Mouse (Mus musculus): Measurements from ENCODE around the gene Dio1. TPM values are rescaled to one million over a fixed set of nuclear protein-coding genes. Genes with fewer than 3 reads are reported as not detected.

Dio1 gene
- 0.08 and 0.15 TPM in 2 replicates for polyA plus RNA-seq (2015; fragmentation: Nextera tagmentation; extraction: Ambion mirVana)

GRCm38 (mm10) chr4:107306966-107307365 is at the start of gene Dio1:
Gene Dio1 (minus strand): TSS chr4:107307169.
- Histone ChIP-seq H3K4me1 (ENCODE audit: control insufficient read depth, low read depth, low read length) (peaks cover 3% of the 10 kb centered on the region), H3K4me3 (ENCODE audit: low read depth, low read length) (no peak within 1 kb of the TSS), H3K27me3 (ENCODE audit: control insufficient read depth, insufficient read depth, low read depth, low read length) (peaks cover 3% of the 10 kb centered on the region; the same call in 1 of the 2 replicates), H3K36me3 (ENCODE audit: control insufficient read depth, insufficient read depth) (no peaks in the 10 kb centered on the region), H3K9ac (ENCODE audit: low read depth, low read length) (no peak within 1 kb of the TSS), H3K4me2 (ENCODE audit: low read depth, low read length) (no peak within 1 kb of the TSS), H3K27ac (ENCODE audit: low read length) (no peak within 1 kb of the TSS), H3K9me3 (replicated peaks; ENCODE audit: control insufficient read depth, low read length) (no peaks in the 10 kb centered on the region)
- ATAC-seq (ENCODE audit: low read depth) = no peak
- 45% methylated on average over 6 of the region's 6 CpGs for WGBS (ENCODE audit: insufficient replicate concordance)

- H3K4me3 ChIP-seq (ENCODE audit: low read depth, low read length) = no peak overlapping the region
- no peaks in the 10 kb centered on the region for H3K36me3 ChIP-seq (ENCODE audit: control insufficient read depth, insufficient read depth)
- no peak for ATAC-seq (ENCODE audit: low read depth)
- H3K4me1 ChIP-seq (ENCODE audit: control insufficient read depth, low read depth, low read length) = no peaks in the 10 kb centered on the region
- no peaks in the 10 kb centered on the region for H3K9me3 ChIP-seq (replicated peaks; ENCODE audit: control insufficient read depth, low read length)
- WGBS (ENCODE audit: insufficient replicate concordance) = 54% methylated on average over 4 of the region's 4 CpGs
- H3K27me3 ChIP-seq (ENCODE audit: control insufficient read depth, insufficient read depth, low read depth, low read length) = no peaks in the 10 kb centered on the region
- H3K4me2 ChIP-seq (ENCODE audit: low read depth, low read length) = no peak overlapping the region
- H3K9ac ChIP-seq (ENCODE audit: low read depth, low read length) = no peak overlapping the region
- no peak overlapping the region for H3K27ac ChIP-seq (ENCODE audit: low read length)
Observed at GRCm38 (mm10) chr4:107354543-107354942, 47.6 kb upstream of the Dio1 start.

GRCm38 (mm10) chr4:107354126-107354525 is 47.2 kb upstream of the Dio1 start:
- 76% methylated on average over 5 of the region's 5 CpGs for WGBS (ENCODE audit: insufficient replicate concordance)
- H3K27me3 ChIP-seq (ENCODE audit: control insufficient read depth, insufficient read depth, low read depth, low read length) = no peaks in the 10 kb centered on the region
- H3K36me3 ChIP-seq (ENCODE audit: control insufficient read depth, insufficient read depth) = no peaks in the 10 kb centered on the region

GRCm38 (mm10) chr4:107353612-107354011 is 46.6 kb upstream of the Dio1 start:
- Histone ChIP-seq H3K27me3 (ENCODE audit: control insufficient read depth, insufficient read depth, low read depth, low read length) (no peaks in the 10 kb centered on the region), H3K36me3 (ENCODE audit: control insufficient read depth, insufficient read depth) (no peaks in the 10 kb centered on the region), H3K4me2 (ENCODE audit: low read depth, low read length) (no peak overlapping the region), H3K9ac (ENCODE audit: low read depth, low read length) (no peak overlapping the region), H3K9me3 (replicated peaks; ENCODE audit: control insufficient read depth, low read length) (no peaks in the 10 kb centered on the region), H3K4me3 (ENCODE audit: low read depth, low read length) (no peak overlapping the region), H3K4me1 (ENCODE audit: control insufficient read depth, low read depth, low read length) (no peaks in the 10 kb centered on the region), H3K27ac (ENCODE audit: low read length) (no peak overlapping the region)
- ATAC-seq (ENCODE audit: low read depth) = no peak
- 54% methylated on average over 3 of the region's 3 CpGs for whole genome bisulfite sequencing (ENCODE audit: insufficient replicate concordance)

More at GRCm38 (mm10) chr4:107354126-107354525, 47.2 kb upstream of the Dio1 start:
- Histone ChIP-seq H3K9ac (ENCODE audit: low read depth, low read length) (no peak overlapping the region), H3K9me3 (replicated peaks; ENCODE audit: control insufficient read depth, low read length) (no peaks in the 10 kb centered on the region), H3K4me2 (ENCODE audit: low read depth, low read length) (no peak overlapping the region), H3K4me3 (ENCODE audit: low read depth, low read length) (no peak overlapping the region), H3K4me1 (ENCODE audit: control insufficient read depth, low read depth, low read length) (no peaks in the 10 kb centered on the region), H3K27ac (ENCODE audit: low read length) (no peak overlapping the region)
- no peak for ATAC-seq (ENCODE audit: low read depth)

- H3K9ac ChIP-seq (ENCODE audit: low read depth, low read length) = no peak overlapping the region
- H3K9me3 ChIP-seq (replicated peaks; ENCODE audit: control insufficient read depth, low read length) = no peaks in the 10 kb centered on the region
- H3K4me2 ChIP-seq (ENCODE audit: low read depth, low read length) = no peak overlapping the region
- no peaks in the 10 kb centered on the region for H3K4me1 ChIP-seq (ENCODE audit: control insufficient read depth, low read depth, low read length)
- no peaks in the 10 kb centered on the region for H3K27me3 ChIP-seq (ENCODE audit: control insufficient read depth, insufficient read depth, low read depth, low read length)
- no peak overlapping the region for H3K27ac ChIP-seq (ENCODE audit: low read length)
- no peak for ATAC-seq (ENCODE audit: low read depth)
- no peak overlapping the region for H3K4me3 ChIP-seq (ENCODE audit: low read depth, low read length)
- no peaks in the 10 kb centered on the region for H3K36me3 ChIP-seq (ENCODE audit: control insufficient read depth, insufficient read depth)
Observed at GRCm38 (mm10) chr4:107351368-107351767, 44.4 kb upstream of the Dio1 start.

- no peak overlapping the region for H3K27ac ChIP-seq (ENCODE audit: low read length)
- H3K9me3 ChIP-seq (replicated peaks; ENCODE audit: control insufficient read depth, low read length) = no peaks in the 10 kb centered on the region
- no peak overlapping the region for H3K9ac ChIP-seq (ENCODE audit: low read depth, low read length)
- no peaks in the 10 kb centered on the region for H3K36me3 ChIP-seq (ENCODE audit: control insufficient read depth, insufficient read depth)
- no peak for ATAC-seq (ENCODE audit: low read depth)
- 65% methylated on average over 8 of the region's 8 CpGs for WGBS (ENCODE audit: insufficient replicate concordance)
- H3K4me2 ChIP-seq (ENCODE audit: low read depth, low read length) = no peak overlapping the region
- no peaks in the 10 kb centered on the region for H3K4me1 ChIP-seq (ENCODE audit: control insufficient read depth, low read depth, low read length)
- no peaks in the 10 kb centered on the region for H3K27me3 ChIP-seq (ENCODE audit: control insufficient read depth, insufficient read depth, low read depth, low read length)
- no peak overlapping the region for H3K4me3 ChIP-seq (ENCODE audit: low read depth, low read length)
Observed at GRCm38 (mm10) chr4:107349311-107350008, 42.5 kb upstream of the Dio1 start.

- H3K4me2 ChIP-seq (ENCODE audit: low read depth, low read length) = no peak overlapping the region
- no peak overlapping the region for H3K27ac ChIP-seq (ENCODE audit: low read length)
- no peaks in the 10 kb centered on the region for H3K27me3 ChIP-seq (ENCODE audit: control insufficient read depth, insufficient read depth, low read depth, low read length)
- H3K9ac ChIP-seq (ENCODE audit: low read depth, low read length) = no peak overlapping the region
- 70% methylated on average over 20 of the region's 20 CpGs for WGBS (ENCODE audit: insufficient replicate concordance)
- H3K4me3 ChIP-seq (ENCODE audit: low read depth, low read length) = no peak overlapping the region
- H3K4me1 ChIP-seq (ENCODE audit: control insufficient read depth, low read depth, low read length) = no peaks in the 10 kb centered on the region
- H3K36me3 ChIP-seq (ENCODE audit: control insufficient read depth, insufficient read depth) = no peaks in the 10 kb centered on the region
- ATAC-seq (ENCODE audit: low read depth) = 0 out of 2 replicates have a peak, but pooled peaks have one; percentile 13
- no peaks in the 10 kb centered on the region for H3K9me3 ChIP-seq (replicated peaks; ENCODE audit: control insufficient read depth, low read length)
Observed at GRCm38 (mm10) chr4:107348529-107349310, 41.8 kb upstream of the Dio1 start.

GRCm38 (mm10) chr4:107347221-107347620 is 40.3 kb upstream of the Dio1 start:
- no peaks in the 10 kb centered on the region for H3K9me3 ChIP-seq (replicated peaks; ENCODE audit: control insufficient read depth, low read length)
- no peak for ATAC-seq (ENCODE audit: low read depth)
- no peak overlapping the region for H3K9ac ChIP-seq (ENCODE audit: low read depth, low read length)
- H3K4me1 ChIP-seq (ENCODE audit: control insufficient read depth, low read depth, low read length) = no peaks in the 10 kb centered on the region
- no peak overlapping the region for H3K4me3 ChIP-seq (ENCODE audit: low read depth, low read length)
- no peak overlapping the region for H3K4me2 ChIP-seq (ENCODE audit: low read depth, low read length)
- no peaks in the 10 kb centered on the region for H3K36me3 ChIP-seq (ENCODE audit: control insufficient read depth, insufficient read depth)
- no peak overlapping the region for H3K27ac ChIP-seq (ENCODE audit: low read length)
- 60% methylated on average over 6 of the region's 6 CpGs for WGBS (ENCODE audit: insufficient replicate concordance)
- no peaks in the 10 kb centered on the region for H3K27me3 ChIP-seq (ENCODE audit: control insufficient read depth, insufficient read depth, low read depth, low read length)

- Histone ChIP-seq H3K4me1 (ENCODE audit: control insufficient read depth, low read depth, low read length) (no peaks in the 10 kb centered on the region), H3K27me3 (ENCODE audit: control insufficient read depth, insufficient read depth, low read depth, low read length) (no peaks in the 10 kb centered on the region), H3K4me3 (ENCODE audit: low read depth, low read length) (no peak overlapping the region), H3K4me2 (ENCODE audit: low read depth, low read length) (no peak overlapping the region), H3K9me3 (replicated peaks; ENCODE audit: control insufficient read depth, low read length) (no peaks in the 10 kb centered on the region), H3K36me3 (ENCODE audit: control insufficient read depth, insufficient read depth) (no peaks in the 10 kb centered on the region), H3K9ac (ENCODE audit: low read depth, low read length) (no peak overlapping the region), H3K27ac (ENCODE audit: low read length) (no peak overlapping the region)
- WGBS (ENCODE audit: insufficient replicate concordance) = 82% methylated on average over 7 of the region's 7 CpGs
- no peak for ATAC-seq (ENCODE audit: low read depth)
Observed at GRCm38 (mm10) chr4:107344612-107345011, 37.6 kb upstream of the Dio1 start.

Data from liver, embryonic 16.5 days (tissue).